Mouse (Mus musculus) forebrain, embryonic 10.5 days (tissue): ENCODE data around the gene Snx32. TPM values are rescaled to one million over a fixed set of nuclear protein-coding genes. Genes with fewer than 3 reads are reported as not detected.
"Not testable (repeated sequence)": the region's sequence is repeated elsewhere in the genome, so short reads cannot be mapped to it uniquely, and the experiment has no call there.

Source experiments
- DNase-seq: peaks from one replicate; pipeline ENCODE4 v3.0.0-alpha.2; 2017; ENCODE audit warnings: low spot score; ENCODE audit errors: extremely low spot score
- H3K27ac ChIP-seq: fragments of 300-500 bp; sonication (generic); 2 replicates; pipeline ENCODE4 v1.5.1; 2016; ENCODE audit warnings: mild to moderate bottlenecking
- H3K27me3 ChIP-seq: fragments of 300-500 bp; sonication (generic); 2 replicates; pipeline ENCODE4 v1.6.1; 2016; ENCODE audit warnings: mild to moderate bottlenecking; ENCODE audit not compliant: poor library complexity, severe bottlenecking
- H3K36me3 ChIP-seq: fragments of 300-500 bp; sonication (generic); replicated peaks from 2 replicates; pipeline ENCODE4 v1.6.1; 2016; ENCODE audit warnings: mild to moderate bottlenecking, moderate library complexity
- H3K4me1 ChIP-seq: fragments of 300-500 bp; sonication (generic); 2 replicates; pipeline ENCODE4 v1.6.1; 2016
- H3K4me3 ChIP-seq: fragments of 300-500 bp; sonication (generic); 2 replicates; pipeline ENCODE4 v1.5.1; 2016; ENCODE audit warnings: mild to moderate bottlenecking, moderate library complexity
- H3K9me3 ChIP-seq: fragments of 300-500 bp; sonication (generic); 2 replicates; pipeline ENCODE4 v1.6.1; 2016; ENCODE audit warnings: mild to moderate bottlenecking, moderate library complexity
- WGBS: fragments of 180-500 bp; shearing (Covaris S2); methylation state at CpG from one replicate; pipeline ENCODE4 v1.1.7; 2016; 5-methylcytosine and 5-hydroxymethylcytosine counted together
- polyA plus RNA-seq: library from polyadenylated mRNA; unstranded; fragments of >200 nt; fragmentation: Nextera tagmentation; extraction: Ambion mirVana; gene quantifications from 2 replicates; pipeline ENCODE4 v1.2.1, GENCODE M21; 2016

Gene Snx32
- polyA plus RNA-seq, 1 experiment from 2014 or later: 7.9 TPM

GRCm38 (mm10) chr19:5496052-5496370, 14.3 kb downstream of the Snx32 start:
- H3K36me3 ChIP-seq: peaks cover 67% of the 10 kb centered on the region
- 88% methylated on average over 16 of the region's 16 CpGs for WGBS
- H3K4me1 ChIP-seq: peaks cover 23% of the 10 kb centered on the region
- H3K27me3 ChIP-seq: no peaks in the 10 kb centered on the region
- no peaks in the 10 kb centered on the region for H3K9me3 ChIP-seq
- no peak for DNase-seq
- H3K27ac ChIP-seq: no peak overlapping the region
- H3K4me3 ChIP-seq: no peak overlapping the region; the same call in 1 of the 2 replicates

- no peaks in the 10 kb centered on the region for H3K9me3 ChIP-seq
- WGBS: 81% methylated on average over 12 of the region's 12 CpGs
- no peak overlapping the region; the same call in 1 of the 2 replicates for H3K4me3 ChIP-seq
- no peak for DNase-seq
- H3K4me1 ChIP-seq: peaks cover 23% of the 10 kb centered on the region
- H3K27ac ChIP-seq: no peak overlapping the region
- H3K27me3 ChIP-seq: no peaks in the 10 kb centered on the region
- H3K36me3 ChIP-seq: peaks cover 67% of the 10 kb centered on the region
Observed at GRCm38 (mm10) chr19:5495353-5496051, 14.8 kb downstream of the Snx32 start.

- no peaks in the 10 kb centered on the region for H3K9me3 ChIP-seq
- WGBS: 87% methylated on average over 3 of the region's 3 CpGs
- no peak for DNase-seq
- H3K4me1 ChIP-seq: peaks cover 34% of the 10 kb centered on the region
- no peaks in the 10 kb centered on the region for H3K27me3 ChIP-seq
- H3K27ac ChIP-seq: no peak overlapping the region
- peaks cover 67% of the 10 kb centered on the region for H3K36me3 ChIP-seq
- peak overlapping the region; percentile 14; the same call in 1 of the 2 replicates for H3K4me3 ChIP-seq
Observed at GRCm38 (mm10) chr19:5494314-5494713, 16.0 kb downstream of the Snx32 start.

GRCm38 (mm10) chr19:5493301-5493721, 17.0 kb downstream of the Snx32 start:
- WGBS: 79% methylated on average over 9 of the region's 9 CpGs
- H3K27me3 ChIP-seq, H3K27ac ChIP-seq, DNase-seq, H3K9me3 ChIP-seq: not testable (repeated sequence)
- peak overlapping the region; percentile 8; the same call in 1 of the 2 replicates for H3K4me3 ChIP-seq
- peaks cover 65% of the 10 kb centered on the region for H3K36me3 ChIP-seq
- H3K4me1 ChIP-seq: peaks cover 44% of the 10 kb centered on the region

GRCm38 (mm10) chr19:5492641-5493040, 17.7 kb downstream of the Snx32 start:
- WGBS: 91% methylated on average over 4 of the region's 4 CpGs
- Histone ChIP-seq H3K27ac (no peak overlapping the region), H3K9me3 (no peaks in the 10 kb centered on the region), H3K36me3 (peaks cover 58% of the 10 kb centered on the region), H3K4me3 (no peak overlapping the region; the same call in 1 of the 2 replicates), H3K27me3 (no peaks in the 10 kb centered on the region), H3K4me1 (peaks cover 48% of the 10 kb centered on the region)
- no peak for DNase-seq

- peak overlapping the region; percentile 99 for H3K27ac ChIP-seq
- no peaks in the 10 kb centered on the region for H3K27me3 ChIP-seq
- H3K36me3 ChIP-seq: peaks cover 47% of the 10 kb centered on the region
- WGBS: under 1% methylated on average over 59 of the region's 59 CpGs
- H3K9me3 ChIP-seq: no peaks in the 10 kb centered on the region
- H3K4me3 ChIP-seq: peak overlapping the region; percentile 99
- peak; percentile 82 for DNase-seq
- peaks cover 59% of the 10 kb centered on the region for H3K4me1 ChIP-seq
Observed at GRCm38 (mm10) chr19:5490898-5491708, 19.2 kb downstream of the Snx32 start.

- peaks cover 55% of the 10 kb centered on the region for H3K4me1 ChIP-seq
Observed at GRCm38 (mm10) chr19:5490313-5490897, 19.9 kb downstream of the Snx32 start, which contains the start of gene Cfl1. TSS of gene Cfl1 (plus strand) at chr19:5490455.

GRCm38 (mm10) chr19:5489721-5490120, 20.6 kb downstream of the Snx32 start:
- H3K9me3 ChIP-seq, H3K27me3 ChIP-seq, DNase-seq: not testable (repeated sequence)
- Histone ChIP-seq H3K36me3 (peaks cover 48% of the 10 kb centered on the region), H3K4me1 (peaks cover 55% of the 10 kb centered on the region), H3K27ac (peak overlapping the region; percentile 99), H3K4me3 (peak overlapping the region; percentile 99)
- 63% methylated on average over 10 of the region's 10 CpGs for WGBS

More at GRCm38 (mm10) chr19:5490313-5490897, 19.9 kb downstream of the Snx32 start, which contains the start of gene Cfl1:
- no peaks in the 10 kb centered on the region for H3K9me3 ChIP-seq
- peak; percentile 96 for DNase-seq
- peak within 1 kb of the TSS; percentile 99 for H3K27ac ChIP-seq
- peak within 1 kb of the TSS; percentile 99 for H3K4me3 ChIP-seq
- under 1% methylated on average over 62 of the region's 62 CpGs for whole genome bisulfite sequencing
- H3K27me3 ChIP-seq: no peaks in the 10 kb centered on the region
- peaks cover 47% of the 10 kb centered on the region for H3K36me3 ChIP-seq

GRCm38 (mm10) chr19:5488878-5489571, 21.3 kb downstream of the Snx32 start:
- Histone ChIP-seq H3K4me3 (peak overlapping the region; percentile 99), H3K9me3 (no peaks in the 10 kb centered on the region), H3K27ac (peak overlapping the region; percentile 99), H3K36me3 (peaks cover 48% of the 10 kb centered on the region), H3K4me1 (peaks cover 55% of the 10 kb centered on the region), H3K27me3 (no peaks in the 10 kb centered on the region)
- peak; percentile 98 for DNase-seq
- WGBS: under 1% methylated on average over 26 of the region's 26 CpGs

GRCm38 (mm10) chr19:5487768-5488550, 22.4 kb downstream of the Snx32 start, which contains the start of gene Mus81:
TSS of gene Mus81 (minus strand) at chr19:5488402.
- H3K36me3 ChIP-seq: peaks cover 48% of the 10 kb centered on the region
- H3K4me1 ChIP-seq: peaks cover 50% of the 10 kb centered on the region
- no peaks in the 10 kb centered on the region for H3K9me3 ChIP-seq
- H3K27me3 ChIP-seq: no peaks in the 10 kb centered on the region
- under 1% methylated on average over 39 of the region's 39 CpGs for WGBS
- peak; percentile 95 for DNase-seq
- peak within 1 kb of the TSS; percentile 99 for H3K4me3 ChIP-seq
- peak within 1 kb of the TSS; percentile 99 for H3K27ac ChIP-seq

- Histone ChIP-seq H3K4me1 (peaks cover 38% of the 10 kb centered on the region), H3K27me3 (no peaks in the 10 kb centered on the region), H3K9me3 (no peaks in the 10 kb centered on the region), H3K4me3 (peak overlapping the region; percentile 99), H3K27ac (no peak overlapping the region), H3K36me3 (peaks cover 48% of the 10 kb centered on the region)
- 88% methylated on average over 4 of the region's 4 CpGs for WGBS
- no peak for DNase-seq
Observed at GRCm38 (mm10) chr19:5486771-5487170, 23.6 kb downstream of the Snx32 start.
